Mouse (Mus musculus): ENCODE measurements at regions not wholly inside any gene's neighbourhood (a gene's known extent, or its start where the extent isn't known, plus 50 kb on each side); places are given as distances from the start of the nearest gene placed in this dataset.

GRCm38 (mm10) chr4:55188716-55189115 is 161.1 kb upstream of the Rad23b start:
- no peaks in the 10 kb centered on the region for H3K9me3 ChIP-seq (replicated peaks; ENCODE audit: control insufficient read depth, insufficient read depth, low read length, poor library complexity, severe bottlenecking)
- no peak overlapping the region for H3K27ac ChIP-seq (ENCODE audit: insufficient read depth, low read length)
- H3K9ac ChIP-seq (ENCODE audit: low read depth, poor library complexity, severe bottlenecking): no peak overlapping the region
- H3K36me3 ChIP-seq (ENCODE audit: control insufficient read depth, insufficient read depth, low read length, poor library complexity, severe bottlenecking): no peaks in the 10 kb centered on the region
- no peaks in the 10 kb centered on the region for H3K4me1 ChIP-seq (ENCODE audit: control insufficient read depth, insufficient read depth, low read length)
- H3K27me3 ChIP-seq (ENCODE audit: control insufficient read depth, insufficient read depth, low read length, poor library complexity, severe bottlenecking): no peaks in the 10 kb centered on the region; the same call in 1 of the 2 replicates
- H3K4me3 ChIP-seq (ENCODE audit: low read depth, low read length): no peak overlapping the region
- TF ChIP-seq POLR2A (IDR thresholded peaks at IDR 0.05; ENCODE audit: insufficient read depth, low read length): no peak
- no peak for TF ChIP-seq EP300 (IDR thresholded peaks at IDR 0.05; ENCODE audit: insufficient read depth, low read depth, low read length)
- no peak for TF ChIP-seq CTCF (IDR thresholded peaks at IDR 0.05; ENCODE audit: low read depth, low read length)

- Histone ChIP-seq H3K4me1 (ENCODE audit: control insufficient read depth, insufficient read depth, low read length) (no peaks in the 10 kb centered on the region), H3K36me3 (ENCODE audit: control insufficient read depth, insufficient read depth, low read length, poor library complexity, severe bottlenecking) (no peaks in the 10 kb centered on the region), H3K27ac (ENCODE audit: insufficient read depth, low read length) (no peak overlapping the region), H3K27me3 (ENCODE audit: control insufficient read depth, insufficient read depth, low read length, poor library complexity, severe bottlenecking) (no peaks in the 10 kb centered on the region), H3K4me3 (ENCODE audit: low read depth, low read length) (no peak overlapping the region), H3K9ac (ENCODE audit: low read depth, poor library complexity, severe bottlenecking) (no peak overlapping the region), H3K9me3 (replicated peaks; ENCODE audit: control insufficient read depth, insufficient read depth, low read length, poor library complexity, severe bottlenecking) (no peaks in the 10 kb centered on the region)
- no peak for TF ChIP-seq POLR2A (IDR thresholded peaks at IDR 0.05; ENCODE audit: insufficient read depth, low read length)
- no peak for TF ChIP-seq EP300 (IDR thresholded peaks at IDR 0.05; ENCODE audit: insufficient read depth, low read depth, low read length)
- no peak for TF ChIP-seq CTCF (IDR thresholded peaks at IDR 0.05; ENCODE audit: low read depth, low read length)
These were observed 159.3 kb upstream of the Rad23b start for GRCm38 (mm10) chr4:55190586-55190985.

GRCm38 (mm10) chr4:55194061-55194460 is 155.8 kb upstream of the Rad23b start:
- H3K4me3 ChIP-seq (ENCODE audit: low read depth, low read length): no peak overlapping the region
- H3K27me3 ChIP-seq (ENCODE audit: control insufficient read depth, insufficient read depth, low read length, poor library complexity, severe bottlenecking): no peaks in the 10 kb centered on the region
- H3K9ac ChIP-seq (ENCODE audit: low read depth, poor library complexity, severe bottlenecking): no peak overlapping the region
- TF ChIP-seq POLR2A (IDR thresholded peaks at IDR 0.05; ENCODE audit: insufficient read depth, low read length): no peak
- TF ChIP-seq EP300 (IDR thresholded peaks at IDR 0.05; ENCODE audit: insufficient read depth, low read depth, low read length): no peak
- TF ChIP-seq CTCF (IDR thresholded peaks at IDR 0.05; ENCODE audit: low read depth, low read length): no peak
- no peaks in the 10 kb centered on the region for H3K9me3 ChIP-seq (replicated peaks; ENCODE audit: control insufficient read depth, insufficient read depth, low read length, poor library complexity, severe bottlenecking)
- no peaks in the 10 kb centered on the region for H3K36me3 ChIP-seq (ENCODE audit: control insufficient read depth, insufficient read depth, low read length, poor library complexity, severe bottlenecking)
- H3K4me1 ChIP-seq (ENCODE audit: control insufficient read depth, insufficient read depth, low read length): no peaks in the 10 kb centered on the region
- no peak overlapping the region for H3K27ac ChIP-seq (ENCODE audit: insufficient read depth, low read length)

GRCm38 (mm10) chr4:55194552-55194951 is 155.3 kb upstream of the Rad23b start:
- Histone ChIP-seq H3K36me3 (ENCODE audit: control insufficient read depth, insufficient read depth, low read length, poor library complexity, severe bottlenecking) (no peaks in the 10 kb centered on the region), H3K4me3 (ENCODE audit: low read depth, low read length) (no peak overlapping the region), H3K27me3 (ENCODE audit: control insufficient read depth, insufficient read depth, low read length, poor library complexity, severe bottlenecking) (no peaks in the 10 kb centered on the region), H3K27ac (ENCODE audit: insufficient read depth, low read length) (no peak overlapping the region), H3K9me3 (replicated peaks; ENCODE audit: control insufficient read depth, insufficient read depth, low read length, poor library complexity, severe bottlenecking) (no peaks in the 10 kb centered on the region), H3K9ac (ENCODE audit: low read depth, poor library complexity, severe bottlenecking) (no peak overlapping the region), H3K4me1 (ENCODE audit: control insufficient read depth, insufficient read depth, low read length) (no peaks in the 10 kb centered on the region)
- TF ChIP-seq POLR2A (IDR thresholded peaks at IDR 0.05; ENCODE audit: insufficient read depth, low read length): no peak
- no peak for TF ChIP-seq CTCF (IDR thresholded peaks at IDR 0.05; ENCODE audit: low read depth, low read length)
- TF ChIP-seq EP300 (IDR thresholded peaks at IDR 0.05; ENCODE audit: insufficient read depth, low read depth, low read length): no peak

- TF ChIP-seq CTCF (IDR thresholded peaks at IDR 0.05; ENCODE audit: low read depth, low read length) (no peak), EP300 (IDR thresholded peaks at IDR 0.05; ENCODE audit: insufficient read depth, low read depth, low read length) (peak; percentile 88), POLR2A (IDR thresholded peaks at IDR 0.05; ENCODE audit: insufficient read depth, low read length) (no peak)
- Histone ChIP-seq H3K4me3 (ENCODE audit: low read depth, low read length) (peak overlapping the region; percentile 24), H3K27me3 (ENCODE audit: control insufficient read depth, insufficient read depth, low read length, poor library complexity, severe bottlenecking) (no peaks in the 10 kb centered on the region), H3K36me3 (ENCODE audit: control insufficient read depth, insufficient read depth, low read length, poor library complexity, severe bottlenecking) (no peaks in the 10 kb centered on the region), H3K9ac (ENCODE audit: low read depth, poor library complexity, severe bottlenecking) (peak overlapping the region; percentile 60), H3K27ac (ENCODE audit: insufficient read depth, low read length) (peak overlapping the region; percentile 60), H3K4me1 (ENCODE audit: control insufficient read depth, insufficient read depth, low read length) (peaks cover 11% of the 10 kb centered on the region), H3K9me3 (replicated peaks; ENCODE audit: control insufficient read depth, insufficient read depth, low read length, poor library complexity, severe bottlenecking) (no peaks in the 10 kb centered on the region)
These were observed 145.8 kb upstream of the Rad23b start for GRCm38 (mm10) chr4:55203731-55204710.

GRCm38 (mm10) chr4:55206226-55206625 is 143.6 kb upstream of the Rad23b start:
- Histone ChIP-seq H3K27ac (ENCODE audit: insufficient read depth, low read length) (peak overlapping the region; percentile 99), H3K9me3 (replicated peaks; ENCODE audit: control insufficient read depth, insufficient read depth, low read length, poor library complexity, severe bottlenecking) (no peaks in the 10 kb centered on the region; the same call in 1 of the 2 replicates), H3K9ac (ENCODE audit: low read depth, poor library complexity, severe bottlenecking) (peak overlapping the region; percentile 70), H3K4me1 (ENCODE audit: control insufficient read depth, insufficient read depth, low read length) (peaks cover 16% of the 10 kb centered on the region), H3K36me3 (ENCODE audit: control insufficient read depth, insufficient read depth, low read length, poor library complexity, severe bottlenecking) (no peaks in the 10 kb centered on the region), H3K4me3 (ENCODE audit: low read depth, low read length) (no peak overlapping the region), H3K27me3 (ENCODE audit: control insufficient read depth, insufficient read depth, low read length, poor library complexity, severe bottlenecking) (no peaks in the 10 kb centered on the region)
- TF ChIP-seq CTCF (IDR thresholded peaks at IDR 0.05; ENCODE audit: low read depth, low read length) (no peak), POLR2A (IDR thresholded peaks at IDR 0.05; ENCODE audit: insufficient read depth, low read length) (no peak), EP300 (IDR thresholded peaks at IDR 0.05; ENCODE audit: insufficient read depth, low read depth, low read length) (peak; percentile 100)

All from ES-Bruce4 (cell line).